Mouse (Mus musculus) MEL (cell line): ENCODE data around the gene Slc25a45. TPM values are rescaled to one million over a fixed set of nuclear protein-coding genes. Genes with fewer than 3 reads are reported as not detected.
A peak's percentile ranks its signal among the peaks of the same experiment; 100 is the strongest.

Experiments used
- DNase-seq: peaks from one replicate; pipeline ENCODE4 v3.0.0; 2011; ENCODE audit warnings: low read depth, low spot score
- H3K27ac ChIP-seq: 2 replicates; pipeline ENCODE4 v1.5.1; 2012; ENCODE audit warnings: low read depth, mild to moderate bottlenecking, control low read depth, low read length, moderate library complexity; ENCODE audit not compliant: control insufficient read depth
- H3K27me3 ChIP-seq, 2 experiments: fragments of 150-350 bp in 1 of 2; sonication (generic) in 1 of 2; 2 replicates each; pipeline ENCODE4 v1.6.1; 2012; ENCODE audit warnings: low read length in 2 of 2, mild to moderate bottlenecking in 2 of 2, improper control_type of control experiment in 1 of 2, moderate library complexity in 1 of 2; ENCODE audit not compliant: insufficient read depth in 2 of 2, control insufficient read depth in 1 of 2
- H3K36me3 ChIP-seq, 2 experiments: 2 replicates each; pipeline ENCODE4 v1.6.1; 2012 to 2014; ENCODE audit warnings: low read length in 2 of 2, improper control_type of control experiment in 1 of 2, inconsistent platforms in 1 of 2, mild to moderate bottlenecking in 1 of 2; ENCODE audit not compliant: insufficient read depth in 2 of 2, control insufficient read depth in 1 of 2
- H3K4me1 ChIP-seq, 2 experiments: fragments of 150-350 bp in 1 of 2; sonication (generic) in 1 of 2; 2 replicates each; pipeline ENCODE4 v1.6.1; 2012; ENCODE audit warnings: low read length in 2 of 2, improper control_type of control experiment in 1 of 2, mild to moderate bottlenecking in 1 of 2; ENCODE audit not compliant: insufficient read depth in 2 of 2, control insufficient read depth in 1 of 2
- H3K4me3 ChIP-seq, 2 experiments: fragments of 150-350 bp in 1 of 2; sonication (generic) in 1 of 2; 2 replicates each; pipeline ENCODE4 v1.5.1; 2012; ENCODE audit warnings: low read depth in 2 of 2, low read length in 2 of 2, mild to moderate bottlenecking in 2 of 2, moderate library complexity in 2 of 2, control low read depth in 1 of 2, improper control_type of control experiment in 1 of 2; ENCODE audit not compliant: control insufficient read depth in 1 of 2, insufficient read depth in 1 of 2
- H3K79me2 ChIP-seq: 2 replicates; pipeline ENCODE4 v1.6.1; 2012; ENCODE audit warnings: mild to moderate bottlenecking, low read length, moderate library complexity; ENCODE audit not compliant: control insufficient read depth, poor library complexity, insufficient read depth
- H3K9ac ChIP-seq: 2 replicates; pipeline ENCODE4 v1.6.1; 2012; ENCODE audit warnings: low read depth, mild to moderate bottlenecking, control low read depth, low read length, moderate library complexity; ENCODE audit not compliant: control insufficient read depth, poor library complexity, severe bottlenecking
- H3K9me3 ChIP-seq: fragments of 150-350 bp; sonication (generic); replicated peaks from 2 replicates; pipeline ENCODE4 v1.6.1; 2012; ENCODE audit warnings: mild to moderate bottlenecking, low read length, improper control_type of control experiment, moderate library complexity; ENCODE audit not compliant: insufficient read depth
- CHD2 ChIP-seq: IDR thresholded peaks from 2 replicates; pipeline ENCODE4 v1.6.1; 2011; ENCODE audit warnings: low read length, improper control_type of control experiment
- E2F4 ChIP-seq: IDR thresholded peaks from 2 replicates; pipeline ENCODE4 v1.6.1; 2011; ENCODE audit warnings: low read depth, low read length, improper control_type of control experiment, borderline replicate concordance
- GATA1 ChIP-seq: IDR thresholded peaks from 2 replicates; pipeline ENCODE4 v1.6.1; 2011; ENCODE audit warnings: low read depth, low read length, improper control_type of control experiment
- JUND ChIP-seq: IDR thresholded peaks from 2 replicates; pipeline ENCODE4 v1.6.1; 2011; ENCODE audit warnings: low read depth, mild to moderate bottlenecking, improper control_type of control experiment, low read length
- MAFK ChIP-seq: IDR thresholded peaks from 2 replicates; pipeline ENCODE4 v1.6.1; 2011; ENCODE audit warnings: low read depth, mild to moderate bottlenecking, low read length, improper control_type of control experiment, borderline replicate concordance
- MAZ ChIP-seq: IDR thresholded peaks from 2 replicates; pipeline ENCODE4 v1.6.1; 2012; ENCODE audit warnings: low read depth, mild to moderate bottlenecking, inconsistent platforms, low read length, improper control_type of control experiment
- MXI1 ChIP-seq: IDR thresholded peaks from 2 replicates; pipeline ENCODE4 v1.6.1; 2011; ENCODE audit warnings: mild to moderate bottlenecking, low read depth, low read length, improper control_type of control experiment
- MYB ChIP-seq: IDR thresholded peaks from 2 replicates; pipeline ENCODE4 v1.6.1; 2011; ENCODE audit warnings: mild to moderate bottlenecking, low read depth, low read length, improper control_type of control experiment
- MYC ChIP-seq: IDR thresholded peaks from 2 replicates; pipeline ENCODE4 v1.6.1; 2011; ENCODE audit warnings: low read depth, mild to moderate bottlenecking, low read length, improper control_type of control experiment, moderate library complexity
- NRF1 ChIP-seq: IDR thresholded peaks from 2 replicates; pipeline ENCODE4 v1.6.1; 2014; ENCODE audit warnings: low read depth, mild to moderate bottlenecking, inconsistent platforms, low read length, improper control_type of control experiment, moderate library complexity; ENCODE audit not compliant: poor library complexity, insufficient read depth, severe bottlenecking
- RCOR1 ChIP-seq: IDR thresholded peaks from 2 replicates; pipeline ENCODE4 v1.6.1; 2012; ENCODE audit warnings: low read depth, mild to moderate bottlenecking, inconsistent platforms, low read length, improper control_type of control experiment
- SIN3A ChIP-seq: IDR thresholded peaks from 2 replicates; pipeline ENCODE4 v1.6.1; 2012; ENCODE audit warnings: low read length, improper control_type of control experiment, inconsistent platforms
- SMC3 ChIP-seq: IDR thresholded peaks from 2 replicates; pipeline ENCODE4 v1.6.1; 2011; ENCODE audit warnings: low read depth, low read length, improper control_type of control experiment
- TBP ChIP-seq: IDR thresholded peaks from 2 replicates; pipeline ENCODE4 v1.8.0; 2011; ENCODE audit warnings: low read depth, low read length, improper control_type of control experiment
- ZC3H11A ChIP-seq: IDR thresholded peaks from 2 replicates; pipeline ENCODE4 v1.6.1; 2012; ENCODE audit warnings: low read depth, mild to moderate bottlenecking, inconsistent platforms, low read length, improper control_type of control experiment
- polyA plus RNA-seq, 2 experiments: library from polyadenylated mRNA; stranded (reverse) in 1 of 2; unstranded in 1 of 2; fragments of >175 nt in 1 of 2; fragments of >200 nt in 1 of 2; gene quantifications; 2 replicates each; pipeline versions ENCODE4 v1.2.1 to v1.2.4; 2012; ENCODE audit warnings: low replicate concordance in 2 of 2, low read depth in 1 of 2; ENCODE audit not compliant: insufficient read length in 2 of 2, insufficient read depth in 1 of 2, missing spikeins in 1 of 2
- total RNA-seq: library from RNA; depleted of rRNA; stranded (reverse); fragments of 300-350 nt; gene quantifications from 2 replicates; pipeline ENCODE4 v1.2.3, GENCODE M21; 2012

Gene Slc25a45
- total and polyA plus RNA-seq, 3 experiments: 23.5 to 30.7 TPM; not detected in 1

DNA sequence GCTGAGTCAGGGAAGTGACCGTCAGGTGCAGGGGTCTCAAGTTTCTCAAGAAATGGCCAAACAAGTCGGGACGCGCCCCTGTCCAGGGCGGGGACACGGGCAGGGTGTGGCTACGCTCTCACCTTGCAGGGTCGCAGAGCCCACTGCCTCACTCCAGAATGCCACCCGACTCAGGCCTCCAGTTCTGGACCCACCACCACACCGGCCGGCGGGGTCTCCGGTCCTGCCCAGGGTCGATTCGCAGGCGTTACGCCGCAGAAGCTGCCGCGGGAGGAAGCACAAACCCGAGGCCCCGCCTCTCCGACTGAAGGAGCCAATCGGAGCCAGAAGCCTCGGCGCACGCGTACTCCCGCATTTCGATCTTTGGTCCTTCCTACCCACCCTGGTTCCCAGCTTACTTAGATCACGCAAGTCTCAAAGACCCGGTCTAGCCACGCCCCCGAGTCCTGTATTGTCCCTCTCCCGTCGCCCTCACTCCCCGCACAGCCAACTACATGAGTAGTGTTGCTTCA is 2.6 kb upstream of the Slc25a45 start, which contains the start of gene Frmd8 (continued):
- TF ChIP-seq E2F4 (no peak), JUND (no peak)

DNA sequence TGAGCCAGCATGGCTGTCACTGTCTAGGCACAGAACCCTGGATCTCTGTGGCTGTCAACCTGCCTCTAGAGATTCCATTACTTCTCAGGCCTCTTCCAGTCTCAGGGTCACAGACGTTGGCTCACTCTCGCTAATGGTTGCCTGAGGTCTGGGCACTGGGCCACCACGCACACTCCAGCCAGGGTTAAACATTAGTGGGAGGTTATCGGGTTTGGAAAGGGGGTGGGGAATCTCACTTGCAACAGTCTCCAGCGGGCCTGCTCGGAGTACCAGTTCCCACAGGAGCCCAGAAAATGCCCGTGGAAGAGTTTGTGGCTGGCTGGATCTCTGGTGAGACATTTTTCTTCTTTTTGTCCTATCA is 734 bp downstream of the Slc25a45 start:
- H3K4me3 ChIP-seq: peak overlapping the region; percentile 57 to 59

DNA sequence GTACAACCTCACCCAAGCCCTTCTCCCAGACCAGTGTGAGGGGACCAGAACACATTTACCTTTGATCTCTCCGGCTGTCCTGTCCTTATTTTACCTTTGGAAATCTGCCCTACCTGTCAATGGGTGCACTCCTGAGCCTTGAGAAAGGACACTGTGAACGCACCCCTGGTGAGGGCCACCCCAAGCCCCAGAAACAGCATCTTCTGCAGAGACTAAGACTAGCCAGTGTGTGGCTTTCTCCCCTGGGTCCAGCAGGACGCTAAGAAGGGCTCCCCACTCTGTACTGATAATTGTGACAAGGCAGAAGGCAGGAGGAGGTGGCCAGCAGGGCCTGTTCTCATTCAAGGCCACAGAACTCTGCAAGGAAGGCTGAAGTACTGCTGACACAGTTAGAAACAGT is 1.3 kb downstream of the Slc25a45 start:
- H3K79me2 ChIP-seq: peaks cover 20% of the 10 kb centered on the region
- no peak for TF ChIP-seq CHD2
- TF ChIP-seq MAFK: no peak
- no peak for TF ChIP-seq ZC3H11A
- TF ChIP-seq SMC3: no peak
- no peak for TF ChIP-seq RCOR1
- no peak for TF ChIP-seq MYC
- TF ChIP-seq NRF1: no peak
- no peak for TF ChIP-seq TBP
- no peak for TF ChIP-seq SIN3A
- TF ChIP-seq, all 39 proteins: peak for 0
- Histone ChIP-seq H3K9me3 (no peaks in the 10 kb centered on the region), H3K9ac (peak overlapping the region; percentile 75), H3K27me3 (no peaks in the 10 kb centered on the region), H3K4me3 (peak overlapping the region; percentile 57 to 59), H3K36me3 (peaks cover 0 to 23% of the 10 kb centered on the region in 2 experiments; a peak in 2 of 4 replicates), H3K27ac (no peak overlapping the region), H3K4me1 (peaks cover 9 to 37% of the 10 kb centered on the region in 2 experiments)
- no peak for DNase-seq

More for the DNA sequence above, 734 bp downstream of the Slc25a45 start:
- Histone ChIP-seq H3K9me3 (no peaks in the 10 kb centered on the region), H3K9ac (peak overlapping the region; percentile 75), H3K27me3 (no peaks in the 10 kb centered on the region), H3K4me1 (peaks cover 6 to 33% of the 10 kb centered on the region in 2 experiments), H3K27ac (peak overlapping the region; percentile 93), H3K79me2 (peaks cover 20% of the 10 kb centered on the region), H3K36me3 (peaks cover 0 to 18% of the 10 kb centered on the region in 2 experiments; a peak in 2 of 4 replicates)
- TF ChIP-seq GATA1 (0 out of 2 replicates have a peak, but pooled peaks have one; percentile 5), SIN3A (no peak), MXI1 (peak; percentile 13; the same call in 1 of the 2 replicates), MAZ (no peak), MYB (0 out of 2 replicates have a peak, but pooled peaks have one; percentile 26)
- no peak for DNase-seq
